Mouse (Mus musculus) cerebellum, postnatal 25 days (tissue): ENCODE results near the gene Orc5.
A peak's percentile ranks its signal among the peaks of the same experiment; 100 is the strongest.

Source experiments
- DNase-seq, 2 experiments: peaks; one replicate each; pipeline ENCODE4 v3.0.0; 2021; ENCODE audit warnings: mixed read lengths in 2 of 2

The Orc5 gene

GRCm38 (mm10) chr5:22550033-22550551 lies at the start of gene Orc5:
TSS of gene Orc5 (minus strand) at chr5:22550429.
- peak; percentile 95 to 98 for DNase-seq

GRCm38 (mm10) chr5:22596981-22597380 lies 46.8 kb upstream of the Orc5 start:
- no peak for DNase-seq

- no peak for DNase-seq
Measured at GRCm38 (mm10) chr5:22589370-22589966, 39.2 kb upstream of the Orc5 start.

- DNase-seq: no peak
Measured at GRCm38 (mm10) chr5:22587492-22587891, 37.3 kb upstream of the Orc5 start.

GRCm38 (mm10) chr5:22584556-22584955 lies 34.3 kb upstream of the Orc5 start:
- DNase-seq: peak in 1 of 2 experiments; percentile 6

GRCm38 (mm10) chr5:22578011-22578410 lies 27.8 kb upstream of the Orc5 start:
- no peak for DNase-seq

- DNase-seq: no peak
Measured at GRCm38 (mm10) chr5:22574751-22575150, 24.5 kb upstream of the Orc5 start.

GRCm38 (mm10) chr5:22574161-22574560 lies 23.9 kb upstream of the Orc5 start:
- no peak for DNase-seq

GRCm38 (mm10) chr5:22573696-22574095 lies 23.5 kb upstream of the Orc5 start:
- DNase-seq: no peak

GRCm38 (mm10) chr5:22572881-22573280 lies 22.7 kb upstream of the Orc5 start:
- no peak for DNase-seq

- DNase-seq: no peak
Measured at GRCm38 (mm10) chr5:22572456-22572855, 22.2 kb upstream of the Orc5 start.

GRCm38 (mm10) chr5:22565708-22566107 lies 15.5 kb upstream of the Orc5 start:
- DNase-seq: no peak

- no peak for DNase-seq
Measured at GRCm38 (mm10) chr5:22559801-22560200, 9.6 kb upstream of the Orc5 start.

GRCm38 (mm10) chr5:22557491-22558113 lies 7.4 kb upstream of the Orc5 start:
- DNase-seq: no peak

GRCm38 (mm10) chr5:22556713-22557112 lies 6.5 kb upstream of the Orc5 start:
- no peak for DNase-seq

- DNase-seq: no peak
Measured at GRCm38 (mm10) chr5:22552233-22552765, 2.1 kb upstream of the Orc5 start.

GRCm38 (mm10) chr5:22549366-22550032 lies 730 bp downstream of the Orc5 start:
- no peak for DNase-seq

GRCm38 (mm10) chr5:22548556-22549161 lies 1.6 kb downstream of the Orc5 start:
- DNase-seq: peak in 1 of 2 experiments; percentile 31

- DNase-seq: no peak
Measured at GRCm38 (mm10) chr5:22546536-22546935, 3.7 kb downstream of the Orc5 start.

- DNase-seq: no peak
Measured at GRCm38 (mm10) chr5:22545305-22545704, 4.9 kb downstream of the Orc5 start.

- no peak for DNase-seq
Measured at GRCm38 (mm10) chr5:22542676-22543075, 7.6 kb downstream of the Orc5 start.

GRCm38 (mm10) chr5:22538996-22539600 lies 11.1 kb downstream of the Orc5 start:
- DNase-seq: no peak

GRCm38 (mm10) chr5:22536695-22537094 lies 13.5 kb downstream of the Orc5 start:
- DNase-seq: no peak
